Mouse (Mus musculus): ENCODE measurements around the gene Set. TPM values are rescaled to one million over a fixed set of nuclear protein-coding genes. Genes with fewer than 3 reads are reported as not detected.
A peak's percentile ranks its signal among the peaks of the same experiment; 100 is the strongest.

The Set gene
- polyA plus RNA-seq (2014; fragmentation: Nextera tagmentation; extraction: Ambion mirVana): 688 and 696 TPM in 2 replicates

DNA sequence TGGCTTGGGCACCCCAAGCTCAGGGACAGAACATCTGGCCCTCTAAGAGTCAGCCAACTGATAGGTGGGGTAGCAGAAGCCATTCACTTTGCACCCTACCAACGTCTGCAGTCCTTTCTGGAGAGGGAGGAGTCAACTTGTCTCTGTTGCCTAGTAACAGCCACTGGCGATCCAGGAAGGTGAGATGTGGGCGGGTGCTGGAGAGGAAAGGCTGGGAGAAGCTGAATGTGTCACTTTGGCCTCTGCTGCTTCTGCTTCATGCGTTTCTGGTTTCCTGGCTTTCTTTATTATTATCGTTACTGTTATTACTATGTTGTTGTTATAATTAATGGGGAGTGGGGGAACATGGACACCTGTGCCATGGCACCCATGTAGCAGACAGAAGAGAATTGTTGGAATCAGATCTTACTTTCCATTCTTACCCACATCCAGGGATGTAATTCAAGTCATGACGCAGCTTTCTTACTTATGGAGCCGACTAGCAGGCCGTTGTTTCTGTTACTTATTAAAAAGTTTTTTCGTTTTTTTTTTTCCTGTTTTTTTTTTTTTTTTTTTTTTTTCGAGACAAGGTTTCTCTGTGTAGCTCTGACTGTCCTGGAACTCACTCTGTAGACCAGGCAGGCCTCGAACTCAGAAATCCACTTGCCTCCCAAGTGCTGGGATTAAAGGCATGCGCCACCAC, at the start of gene Set:
Gene Set, plus strand, starts transcription at position 156 of the 682 bp plus-strand sequence.
- WGBS: 52% methylated on average over 12 of the region's 12 CpGs
- Histone ChIP-seq H3K27me3 (ENCODE audit: control insufficient read depth, insufficient read depth, low read length) (no peaks in the 10 kb centered on the region), H3K36me3 (ENCODE audit: control insufficient read depth, insufficient read depth, low read length) (no peaks in the 10 kb centered on the region), H3K4me1 (replicated peaks; ENCODE audit: control insufficient read depth, insufficient read depth, low read length) (no peaks in the 10 kb centered on the region; the same call in 1 of the 2 replicates), H3K4me2 (replicated peaks; ENCODE audit: low read depth, low read length) (no peak within 1 kb of the TSS), H3K9me3 (ENCODE audit: control insufficient read depth, low read length) (no peaks in the 10 kb centered on the region), H3K4me3 (ENCODE audit: low read depth, low read length) (no peak within 1 kb of the TSS), H3K27ac (ENCODE audit: low read depth, low read length) (no peak within 1 kb of the TSS), H3K9ac (ENCODE audit: low read depth, low read length) (no peak within 1 kb of the TSS)
- ATAC-seq (ENCODE audit: low FRiP score): no peak
- peak; percentile 46 for DNase-seq (ENCODE audit: low spot score)

DNA sequence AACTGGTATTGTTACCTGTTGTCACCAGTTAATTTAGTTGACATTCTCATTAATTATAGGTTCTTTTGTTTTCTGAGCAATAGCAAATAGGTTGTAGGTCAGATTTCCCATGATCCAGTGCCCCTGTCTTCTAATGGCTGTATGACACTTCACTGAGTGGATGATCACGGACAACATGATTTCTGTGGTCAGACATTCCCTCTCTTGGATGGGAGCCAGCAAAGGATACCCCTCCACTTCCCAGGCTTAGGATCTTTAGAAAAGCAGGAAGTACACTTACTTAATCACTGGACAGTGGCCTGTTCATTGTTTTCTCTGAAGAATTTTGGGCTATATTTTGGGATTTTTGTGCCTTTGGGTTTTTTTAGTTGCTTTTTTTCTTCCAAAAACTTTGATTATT, 48.1 kb upstream of the Set start:
- ATAC-seq (ENCODE audit: low FRiP score): no peak
- Histone ChIP-seq H3K9me3 (ENCODE audit: control insufficient read depth, low read length) (no peaks in the 10 kb centered on the region), H3K4me3 (ENCODE audit: low read depth, low read length) (no peak overlapping the region), H3K9ac (ENCODE audit: low read depth, low read length) (no peak overlapping the region), H3K36me3 (ENCODE audit: control insufficient read depth, insufficient read depth, low read length) (peaks cover 38% of the 10 kb centered on the region), H3K4me2 (replicated peaks; ENCODE audit: low read depth, low read length) (no peak overlapping the region), H3K27ac (ENCODE audit: low read depth, low read length) (no peak overlapping the region), H3K27me3 (ENCODE audit: control insufficient read depth, insufficient read depth, low read length) (no peaks in the 10 kb centered on the region), H3K4me1 (replicated peaks; ENCODE audit: control insufficient read depth, insufficient read depth, low read length) (no peaks in the 10 kb centered on the region)
- 69% methylated on average over 1 of the region's 1 CpGs for WGBS
- no peak for DNase-seq (ENCODE audit: low spot score)

DNA sequence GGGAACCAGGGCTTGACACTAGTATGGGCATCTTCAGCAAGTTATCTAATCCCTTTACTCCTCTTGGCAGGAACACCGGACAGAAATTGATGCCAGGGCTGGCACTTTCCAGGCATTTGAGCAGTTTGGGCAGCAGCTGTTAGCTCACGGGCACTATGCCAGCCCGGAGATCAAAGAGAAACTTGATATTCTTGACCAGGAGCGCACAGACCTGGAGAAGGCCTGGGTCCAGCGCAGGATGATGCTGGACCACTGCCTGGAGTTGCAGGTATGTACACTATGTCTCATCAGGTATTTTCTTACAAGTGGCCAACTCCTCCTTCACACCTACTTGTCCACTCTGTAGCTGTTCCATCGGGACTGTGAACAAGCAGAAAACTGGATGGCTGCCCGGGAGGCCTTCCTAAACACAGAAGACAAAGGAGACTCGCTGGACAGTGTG, 46.3 kb upstream of the Set start:
- Histone ChIP-seq H3K9ac (ENCODE audit: low read depth, low read length) (no peak overlapping the region), H3K4me2 (replicated peaks; ENCODE audit: low read depth, low read length) (no peak overlapping the region), H3K9me3 (ENCODE audit: control insufficient read depth, low read length) (no peaks in the 10 kb centered on the region), H3K4me3 (ENCODE audit: low read depth, low read length) (no peak overlapping the region), H3K27ac (ENCODE audit: low read depth, low read length) (no peak overlapping the region), H3K36me3 (ENCODE audit: control insufficient read depth, insufficient read depth, low read length) (peaks cover 41% of the 10 kb centered on the region), H3K27me3 (ENCODE audit: control insufficient read depth, insufficient read depth, low read length) (no peaks in the 10 kb centered on the region), H3K4me1 (replicated peaks; ENCODE audit: control insufficient read depth, insufficient read depth, low read length) (no peaks in the 10 kb centered on the region)
- ATAC-seq (ENCODE audit: low FRiP score): no peak
- DNase-seq (ENCODE audit: low spot score): no peak
- 95% methylated on average over 8 of the region's 8 CpGs for WGBS

DNA sequence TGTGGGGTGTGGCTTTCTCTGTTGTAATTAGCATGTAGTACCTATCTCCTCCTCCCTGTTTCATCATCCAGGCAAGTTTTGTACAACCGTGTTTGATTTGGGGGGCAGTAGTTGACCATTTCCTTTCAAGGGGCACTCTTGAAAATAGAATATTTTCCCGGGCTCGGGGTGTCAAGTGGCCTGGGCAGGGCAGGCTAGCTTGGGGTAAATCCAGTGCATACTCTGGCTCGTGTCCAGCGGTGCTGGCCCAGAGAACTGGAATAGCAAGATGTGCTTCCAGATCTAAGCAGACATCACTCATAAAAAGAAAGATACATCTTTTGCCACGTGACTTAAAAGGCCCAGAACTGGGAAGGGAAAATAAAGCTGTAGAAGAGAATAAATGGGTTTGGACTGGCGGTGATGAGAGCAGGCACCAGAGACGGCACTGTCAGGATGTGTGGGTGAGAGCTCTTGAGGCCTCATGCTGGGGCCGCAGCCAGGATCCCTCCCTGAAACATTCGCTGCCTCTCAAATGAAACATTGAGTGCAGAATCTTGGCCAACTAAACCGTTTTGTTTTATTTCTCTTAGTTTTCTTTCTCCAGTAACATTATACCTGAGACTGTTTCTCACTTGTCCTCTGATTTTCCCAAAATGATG, 42.7 kb upstream of the Set start:
- Histone ChIP-seq H3K36me3 (ENCODE audit: control insufficient read depth, insufficient read depth, low read length) (peaks cover 40% of the 10 kb centered on the region), H3K9ac (ENCODE audit: low read depth, low read length) (no peak overlapping the region), H3K4me3 (ENCODE audit: low read depth, low read length) (no peak overlapping the region), H3K27ac (ENCODE audit: low read depth, low read length) (no peak overlapping the region), H3K27me3 (ENCODE audit: control insufficient read depth, insufficient read depth, low read length) (no peaks in the 10 kb centered on the region), H3K4me1 (replicated peaks; ENCODE audit: control insufficient read depth, insufficient read depth, low read length) (no peaks in the 10 kb centered on the region), H3K4me2 (replicated peaks; ENCODE audit: low read depth, low read length) (no peak overlapping the region), H3K9me3 (ENCODE audit: control insufficient read depth, low read length) (no peaks in the 10 kb centered on the region)
- DNase-seq (ENCODE audit: low spot score) (no peak), ATAC-seq (ENCODE audit: low FRiP score) (no peak)
- WGBS: 93% methylated on average over 11 of the region's 11 CpGs

GRCm38 (mm10) chr2:30025454-30025853, 31.7 kb upstream of the Set start:
- Histone ChIP-seq H3K4me2 (replicated peaks; ENCODE audit: low read depth, low read length) (no peak overlapping the region), H3K9me3 (ENCODE audit: control insufficient read depth, low read length) (no peaks in the 10 kb centered on the region), H3K36me3 (ENCODE audit: control insufficient read depth, insufficient read depth, low read length) (peaks cover 60% of the 10 kb centered on the region), H3K9ac (ENCODE audit: low read depth, low read length) (no peak overlapping the region), H3K27ac (ENCODE audit: low read depth, low read length) (no peak overlapping the region), H3K4me3 (ENCODE audit: low read depth, low read length) (no peak overlapping the region), H3K4me1 (replicated peaks; ENCODE audit: control insufficient read depth, insufficient read depth, low read length) (no peaks in the 10 kb centered on the region), H3K27me3 (ENCODE audit: control insufficient read depth, insufficient read depth, low read length) (no peaks in the 10 kb centered on the region)
- DNase-seq (ENCODE audit: low spot score) (no peak), ATAC-seq (ENCODE audit: low FRiP score) (no peak)
- 96% methylated on average over 4 of the region's 4 CpGs for WGBS

- Histone ChIP-seq H3K27me3 (ENCODE audit: control insufficient read depth, insufficient read depth, low read length) (no peaks in the 10 kb centered on the region), H3K4me2 (replicated peaks; ENCODE audit: low read depth, low read length) (no peak overlapping the region), H3K4me1 (replicated peaks; ENCODE audit: control insufficient read depth, insufficient read depth, low read length) (no peaks in the 10 kb centered on the region), H3K4me3 (ENCODE audit: low read depth, low read length) (no peak overlapping the region), H3K36me3 (ENCODE audit: control insufficient read depth, insufficient read depth, low read length) (peaks cover 54% of the 10 kb centered on the region), H3K9ac (ENCODE audit: low read depth, low read length) (no peak overlapping the region), H3K27ac (ENCODE audit: low read depth, low read length) (no peak overlapping the region), H3K9me3 (ENCODE audit: control insufficient read depth, low read length) (no peaks in the 10 kb centered on the region)
- ATAC-seq (ENCODE audit: low FRiP score) (no peak), DNase-seq (ENCODE audit: low spot score) (no peak)
- WGBS: 95% methylated on average over 5 of the region's 5 CpGs
Observed at GRCm38 (mm10) chr2:30026997-30027396, 30.2 kb upstream of the Set start.

- WGBS: 56% methylated on average over 11 of the region's 11 CpGs
- Histone ChIP-seq H3K9me3 (ENCODE audit: control insufficient read depth, low read length) (no peaks in the 10 kb centered on the region), H3K36me3 (ENCODE audit: control insufficient read depth, insufficient read depth, low read length) (peaks cover 21% of the 10 kb centered on the region), H3K9ac (ENCODE audit: low read depth, low read length) (no peak overlapping the region), H3K4me2 (replicated peaks; ENCODE audit: low read depth, low read length) (no peak overlapping the region), H3K4me1 (replicated peaks; ENCODE audit: control insufficient read depth, insufficient read depth, low read length) (no peaks in the 10 kb centered on the region), H3K27ac (ENCODE audit: low read depth, low read length) (no peak overlapping the region), H3K4me3 (ENCODE audit: low read depth, low read length) (no peak overlapping the region), H3K27me3 (ENCODE audit: control insufficient read depth, insufficient read depth, low read length) (no peaks in the 10 kb centered on the region)
- DNase-seq (ENCODE audit: low spot score) (no peak), ATAC-seq (ENCODE audit: low FRiP score) (no peak)
Observed at GRCm38 (mm10) chr2:30032244-30032846, 24.8 kb upstream of the Set start.

DNA sequence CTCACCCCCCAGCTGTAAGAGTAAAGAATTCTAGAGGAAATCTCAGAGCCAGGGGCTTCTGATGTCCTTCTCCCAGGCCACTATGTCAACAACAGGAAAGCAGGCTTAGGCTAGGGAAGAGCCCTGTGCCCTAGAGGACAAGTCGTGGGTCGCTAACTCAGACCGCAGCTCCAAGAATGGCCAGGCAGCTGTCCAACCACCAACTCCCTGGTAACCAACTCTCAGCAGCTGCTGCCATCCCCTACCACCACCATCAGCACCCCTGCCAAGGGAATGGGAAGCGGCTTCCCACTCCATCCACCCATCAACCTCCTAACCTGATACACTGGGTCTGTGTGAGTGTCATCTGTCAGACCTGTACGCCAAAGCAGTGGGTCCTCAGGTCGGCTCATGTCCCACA, 24.2 kb upstream of the Set start:
- no peak for DNase-seq (ENCODE audit: low spot score)

GRCm38 (mm10) chr2:30037762-30038161, 19.4 kb upstream of the Set start:
- 91% methylated on average over 2 of the region's 2 CpGs for WGBS
- H3K4me1 ChIP-seq (replicated peaks; ENCODE audit: control insufficient read depth, insufficient read depth, low read length): no peaks in the 10 kb centered on the region
- no peak overlapping the region for H3K4me2 ChIP-seq (replicated peaks; ENCODE audit: low read depth, low read length)
- ATAC-seq (ENCODE audit: low FRiP score): no peak
- H3K9ac ChIP-seq (ENCODE audit: low read depth, low read length): no peak overlapping the region
- H3K27ac ChIP-seq (ENCODE audit: low read depth, low read length): no peak overlapping the region
- no peak for DNase-seq (ENCODE audit: low spot score)
- no peaks in the 10 kb centered on the region for H3K36me3 ChIP-seq (ENCODE audit: control insufficient read depth, insufficient read depth, low read length)
- no peak overlapping the region for H3K4me3 ChIP-seq (ENCODE audit: low read depth, low read length)
- H3K9me3 ChIP-seq (ENCODE audit: control insufficient read depth, low read length): no peaks in the 10 kb centered on the region
- H3K27me3 ChIP-seq (ENCODE audit: control insufficient read depth, insufficient read depth, low read length): no peaks in the 10 kb centered on the region

More for the DNA sequence above, 24.2 kb upstream of the Set start:
- Histone ChIP-seq H3K36me3 (ENCODE audit: control insufficient read depth, insufficient read depth, low read length) (peaks cover 21% of the 10 kb centered on the region), H3K9me3 (ENCODE audit: control insufficient read depth, low read length) (no peaks in the 10 kb centered on the region), H3K4me3 (ENCODE audit: low read depth, low read length) (no peak overlapping the region), H3K4me1 (replicated peaks; ENCODE audit: control insufficient read depth, insufficient read depth, low read length) (no peaks in the 10 kb centered on the region), H3K4me2 (replicated peaks; ENCODE audit: low read depth, low read length) (no peak overlapping the region), H3K9ac (ENCODE audit: low read depth, low read length) (no peak overlapping the region), H3K27ac (ENCODE audit: low read depth, low read length) (no peak overlapping the region), H3K27me3 (ENCODE audit: control insufficient read depth, insufficient read depth, low read length) (no peaks in the 10 kb centered on the region)
- WGBS: 76% methylated on average over 6 of the region's 6 CpGs
- ATAC-seq (ENCODE audit: low FRiP score): no peak

Measured in hindbrain, embryonic 11.5 days (tissue).